Mouse (Mus musculus): ENCODE results near the gene 6430628N08Rik.

GRCm38 (mm10) chr4:115943669-115944314 is 53.3 kb downstream of the 6430628N08Rik start:
- no peak for TF ChIP-seq POLR2A (IDR thresholded peaks at IDR 0.05; ENCODE audit: borderline replicate concordance, low read depth, low read length)
- TF ChIP-seq CTCF (IDR thresholded peaks at IDR 0.05; ENCODE audit: low read depth, low read length), result no peak

All from bone marrow macrophage, adult 2 months (primary cell).